Mouse (Mus musculus): ENCODE measurements at regions not wholly inside any gene's neighbourhood (a gene's known extent, or its start where the extent isn't known, plus 50 kb on each side); places are given as distances from the start of the nearest gene placed in this dataset.

DNA sequence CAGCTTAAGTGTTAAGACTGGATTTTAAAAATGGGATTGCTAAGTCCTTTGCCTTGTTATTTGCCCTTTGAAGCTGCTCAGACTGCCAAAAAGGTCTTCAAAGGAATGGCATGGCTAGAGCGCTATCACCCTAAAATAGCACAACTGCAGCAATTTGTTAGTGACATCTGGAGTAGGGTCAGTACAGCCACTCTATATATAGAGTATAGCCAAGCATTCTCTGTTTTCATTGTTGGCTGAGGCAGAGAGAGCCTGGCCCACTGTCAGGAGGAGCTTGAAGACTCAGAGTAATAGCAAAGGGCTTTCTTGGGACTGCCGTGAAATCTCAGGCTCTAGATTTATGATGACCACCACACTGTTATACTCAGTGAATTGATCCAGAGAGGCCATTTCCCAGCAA, 90.6 kb upstream of the Usp47 start:
- TF ChIP-seq CTCF (IDR thresholded peaks at IDR 0.05; ENCODE audit: low read depth) (no peak), EP300 (IDR thresholded peaks at IDR 0.05; ENCODE audit: low read depth) (no peak)

All from heart, postnatal 0 days (tissue).